Mouse (Mus musculus) central nervous system, embryonic 14 days (tissue): Measurements from ENCODE around the gene Tmem254c. TPM values are rescaled to one million over a fixed set of nuclear protein-coding genes. Genes with fewer than 3 reads are reported as not detected.

Source experiments
- polyA plus RNA-seq: library from polyadenylated mRNA; depleted of rRNA; stranded (reverse); fragments of >200 nt; gene quantifications from 2 replicates; pipeline ENCODE4 v1.2.3, GENCODE M21; 2012; rRNA removed

Tmem254c gene
- polyA plus RNA-seq: not detected in 2 replicates

DNA sequence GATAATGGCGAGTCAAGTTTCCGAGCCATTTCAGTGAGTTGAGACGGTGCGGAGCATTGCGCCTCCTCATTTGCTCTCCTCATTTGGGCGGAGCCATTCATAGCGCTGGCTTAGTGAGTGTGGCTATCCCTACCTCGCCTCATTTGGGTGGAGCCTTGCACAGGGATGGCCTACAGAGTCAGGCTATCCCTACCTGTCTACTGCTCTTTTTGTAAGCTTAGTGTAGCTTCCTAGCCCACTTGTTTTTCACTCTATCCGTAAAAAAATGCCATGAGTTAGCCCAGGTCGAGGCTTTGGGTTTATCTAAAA lies at the start of gene Tmem254c:
TSS of gene Tmem254c (minus strand) at position 31 of the 309 bp plus-strand sequence.

DNA sequence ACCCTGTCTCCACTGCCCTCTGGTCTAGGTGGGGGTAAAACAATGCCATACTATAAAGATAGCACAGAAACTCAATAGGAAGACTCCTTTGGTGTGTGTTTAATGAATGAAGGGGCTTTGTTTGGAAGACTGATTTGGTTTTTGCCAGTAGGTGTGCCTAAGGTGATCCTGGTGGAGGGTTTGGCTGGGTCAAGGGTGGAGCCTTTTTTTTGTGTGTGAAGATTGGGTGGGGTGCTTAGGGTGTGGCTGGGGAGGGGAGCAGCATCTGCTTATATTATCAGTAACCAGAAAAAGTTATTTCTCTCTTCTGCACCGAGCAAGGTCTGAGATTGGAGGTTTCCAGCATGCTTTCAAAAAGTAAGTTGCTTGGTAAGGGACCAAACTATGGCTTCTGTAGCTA lies 14.8 kb upstream of the Tmem254c start, which contains the start of gene Cphx3:
TSS of gene Cphx3 (plus strand) at position 301 of the 400 bp plus-strand sequence.

DNA sequence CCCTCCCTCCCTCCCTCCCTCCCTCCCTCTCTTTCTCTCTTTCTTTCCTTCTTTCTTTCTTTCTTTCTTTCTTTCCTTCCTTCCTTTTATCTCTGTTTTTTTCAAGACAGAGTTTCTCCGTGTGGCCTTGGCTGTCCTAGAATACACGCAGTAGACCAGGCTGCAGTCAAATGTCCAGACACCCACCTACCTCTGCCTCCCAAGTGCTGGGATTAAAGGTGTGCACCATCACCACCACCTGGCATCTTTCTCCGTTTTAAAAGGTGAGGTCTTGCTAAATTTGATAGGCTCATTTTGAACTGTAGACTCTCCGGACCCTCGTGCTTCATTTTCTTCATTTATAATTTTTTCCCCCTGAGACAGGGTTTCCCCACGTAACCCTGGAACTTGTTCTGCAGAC lies 14.1 kb upstream of the Tmem254c start, which contains the start of gene Cphx2:
TSS of gene Cphx2 (plus strand) at position 301 of the 400 bp plus-strand sequence.

DNA sequence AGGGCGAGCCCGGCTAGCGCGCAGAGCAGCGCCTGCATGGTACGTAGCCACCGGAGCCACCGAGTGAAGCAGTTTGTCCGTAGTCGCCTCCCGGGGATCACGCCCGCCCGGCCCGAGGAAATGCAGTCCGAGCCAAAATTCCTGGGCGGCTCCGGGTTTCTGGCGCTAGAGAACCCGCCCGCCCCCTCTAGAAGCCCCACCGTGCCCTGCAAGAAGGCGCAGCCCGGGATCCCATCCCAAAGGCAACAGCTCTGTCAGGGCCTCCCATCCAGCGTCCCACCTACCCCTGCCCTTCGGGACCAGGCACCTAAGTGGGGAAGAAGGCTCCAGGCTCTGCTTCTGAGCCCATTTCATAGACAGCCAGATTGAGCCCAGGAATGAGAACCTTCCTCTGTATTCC lies 24.5 kb downstream of the Tmem254c start, which contains the start of gene Gm9780:
TSS of gene Gm9780 (minus strand) at position 101 of the 400 bp plus-strand sequence.

Other genes starting within 250 kb of the Tmem254c start
- gene Anxa11, start 225.2 kb downstream of the Tmem254c start, polyA plus RNA-seq: 3.2 and 6.7 TPM in 2 replicates
- gene Plac9a, start 164.3 kb downstream of the Tmem254c start, polyA plus RNA-seq: not detected in 2 replicates
- gene Tmem254a, start 139.7 kb downstream of the Tmem254c start, polyA plus RNA-seq: 2.1 and 2.6 TPM in 2 replicates
- gene Cphx1, start 129.1 kb downstream of the Tmem254c start, polyA plus RNA-seq: 0.05 and 0.06 TPM in 2 replicates
- gene Duxbl1, start 88.8 kb downstream of the Tmem254c start, polyA plus RNA-seq: 8.9 and 10.5 TPM in 2 replicates
- gene Gm9780, start 24.6 kb downstream of the Tmem254c start, polyA plus RNA-seq: 5.6 and 10.3 TPM in 2 replicates
- gene Cphx2, start 14.2 kb upstream of the Tmem254c start, polyA plus RNA-seq: not detected in 2 replicates
- not detected in 2 replicates for gene Cphx3, start 14.9 kb upstream of the Tmem254c start, polyA plus RNA-seq
- not detected in 2 replicates for gene Duxbl2, start 51.0 kb upstream of the Tmem254c start, polyA plus RNA-seq
- 4.6 and 9.1 TPM in 2 replicates for gene Plac9b, start 115.1 kb upstream of the Tmem254c start, polyA plus RNA-seq
- 14.6 and 19.7 TPM in 2 replicates for gene Tmem254b, start 139.7 kb upstream of the Tmem254c start, polyA plus RNA-seq
- 7.1 and 8.2 TPM in 2 replicates for gene Duxbl3, start 190.6 kb upstream of the Tmem254c start, polyA plus RNA-seq